8 mouse cellular contexts compared by ENCODE assay signal in the genomic region with DNA sequence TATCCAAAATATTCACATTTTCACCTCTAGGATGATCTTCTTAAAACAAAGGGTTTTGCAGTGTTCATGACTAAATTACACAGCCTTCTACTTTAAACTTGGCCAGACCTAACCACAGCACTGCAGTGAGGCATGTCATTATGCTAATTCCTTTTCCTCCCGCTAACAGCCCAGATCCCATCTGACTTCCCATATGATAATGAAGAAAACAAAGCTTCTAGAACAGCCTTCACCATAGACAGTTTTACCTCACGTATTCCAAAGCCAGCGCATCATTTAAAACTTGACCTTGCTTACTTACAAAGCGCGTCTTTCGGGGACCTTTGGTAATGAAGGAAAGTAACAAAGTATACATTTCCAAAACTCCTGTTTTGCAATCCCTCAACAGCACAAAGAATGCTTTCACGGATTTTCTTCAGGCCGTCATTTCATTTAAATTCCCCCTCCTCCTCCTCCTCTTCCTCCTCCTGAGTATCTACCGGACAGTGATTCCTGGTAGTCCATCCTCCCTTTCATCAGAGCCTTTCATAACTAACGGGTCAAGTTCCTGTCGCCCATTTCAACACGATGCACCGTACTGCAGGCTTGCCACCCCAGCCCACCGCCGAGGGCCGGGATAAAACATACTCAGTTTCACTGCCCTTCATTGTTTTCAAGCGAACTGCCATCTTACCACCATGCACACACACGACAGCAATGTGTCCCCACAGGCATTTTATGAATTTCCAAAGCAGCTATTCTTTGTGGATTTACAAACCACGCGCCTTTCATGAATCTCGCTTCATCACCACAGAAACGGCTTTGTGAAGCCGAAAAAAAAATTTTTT. TPM values are rescaled to one million over a fixed set of nuclear protein-coding genes. Genes with fewer than 3 reads are reported as not detected.
DNase-seq lines count a peak whose midpoint lies in the region; ATAC-seq and TF ChIP-seq lines count a peak whose summit lies in the region.

No protein-coding gene starts in this region.

- H3K4me1 ChIP-seq in kidney, adult 2 months (ENCODE audit: control insufficient read depth, insufficient read depth, low read length): peaks cover 17% of the 10 kb centered on the region
- peaks cover 52% of the 10 kb centered on the region for H3K4me1 ChIP-seq in forebrain, embryonic 13.5 days
- H3K4me1 ChIP-seq in limb, embryonic 14.5 days (ENCODE audit: control insufficient read depth, insufficient read depth, low read length): peaks cover 26% of the 10 kb centered on the region
- peaks cover 43% of the 10 kb centered on the region for H3K4me1 ChIP-seq in neural tube, embryonic 15.5 days

- TF ChIP-seq POLR2A in kidney, adult 2 months (IDR thresholded peaks at IDR 0.05; ENCODE audit: low read depth, low read length): no peak
- no peak for TF ChIP-seq POLR2A in limb, embryonic 14.5 days (IDR thresholded peaks at IDR 0.05; ENCODE audit: borderline replicate concordance, extremely low read depth, insufficient read depth, insufficient read length)

- H3K36me3 ChIP-seq in kidney, adult 2 months (ENCODE audit: control insufficient read depth, insufficient read depth, low read length): no peaks in the 10 kb centered on the region
- peaks cover 22% of the 10 kb centered on the region for H3K36me3 ChIP-seq in forebrain, embryonic 13.5 days (ENCODE audit: poor library complexity, severe bottlenecking)
- 0 out of 2 replicates have a peak, but pooled peaks cover 2% of the 10 kb centered on the region for H3K36me3 ChIP-seq in limb, embryonic 14.5 days (ENCODE audit: control insufficient read depth, insufficient read depth, low read length)
- H3K36me3 ChIP-seq in neural tube, embryonic 15.5 days: peaks cover 6% of the 10 kb centered on the region; the same call in 1 of the 2 replicates

- 8% methylated on average over 23 of the region's 23 CpGs for WGBS in kidney, adult 2 months
- under 1% methylated on average over 23 of the region's 23 CpGs for WGBS in forebrain, embryonic 13.5 days
- WGBS in limb, embryonic 14.5 days: 3% methylated on average over 23 of the region's 23 CpGs
- WGBS in neural tube, embryonic 15.5 days: 2% methylated on average over 23 of the region's 23 CpGs

- peak; percentile 45; the same call in 1 of the 2 replicates for ATAC-seq in forebrain, embryonic 13.5 days
- no peak for ATAC-seq in limb, embryonic 14.5 days (ENCODE audit: low FRiP score, low read depth)
- ATAC-seq in neural tube, embryonic 15.5 days (ENCODE audit: low FRiP score): no peak

- no peaks in the 10 kb centered on the region for H3K27me3 ChIP-seq in kidney, adult 2 months (replicated peaks; ENCODE audit: control insufficient read depth, insufficient read depth, low read length)
- H3K27me3 ChIP-seq in forebrain, embryonic 13.5 days: no peaks in the 10 kb centered on the region
- no peaks in the 10 kb centered on the region for H3K27me3 ChIP-seq in limb, embryonic 14.5 days (ENCODE audit: control insufficient read depth, insufficient read depth, low read length)
- H3K27me3 ChIP-seq in neural tube, embryonic 15.5 days (replicated peaks): no peaks in the 10 kb centered on the region

- H3K4me3 ChIP-seq in kidney, adult 2 months (ENCODE audit: insufficient read depth, low read depth, low read length): peak overlapping the region; percentile 55
- peak overlapping the region; percentile 91 for H3K4me3 ChIP-seq in forebrain, embryonic 13.5 days
- H3K4me3 ChIP-seq in limb, embryonic 14.5 days (replicated peaks; ENCODE audit: low read length): peak overlapping the region; percentile 97
- peak overlapping the region; percentile 82 for H3K4me3 ChIP-seq in neural tube, embryonic 15.5 days (replicated peaks)

- H3K9ac ChIP-seq in forebrain, embryonic 13.5 days: peak overlapping the region; percentile 99
- peak overlapping the region; percentile 99 for H3K9ac ChIP-seq in limb, embryonic 14.5 days (ENCODE audit: low read depth, low read length, severe bottlenecking)
- H3K9ac ChIP-seq in neural tube, embryonic 15.5 days (replicated peaks): peak overlapping the region; percentile 99

- peaks cover 13% of the 10 kb centered on the region for H3K9me3 ChIP-seq in forebrain, embryonic 13.5 days (replicated peaks)
- H3K9me3 ChIP-seq in limb, embryonic 14.5 days (ENCODE audit: control insufficient read depth, low read length): peaks cover 6% of the 10 kb centered on the region
- no peaks in the 10 kb centered on the region for H3K9me3 ChIP-seq in neural tube, embryonic 15.5 days (replicated peaks)

- H3K4me2 ChIP-seq in forebrain, embryonic 13.5 days: peak overlapping the region; percentile 90
- peak overlapping the region; percentile 83 for H3K4me2 ChIP-seq in limb, embryonic 14.5 days (replicated peaks; ENCODE audit: low read depth, low read length, severe bottlenecking)
- peak overlapping the region; percentile 78 for H3K4me2 ChIP-seq in neural tube, embryonic 15.5 days

- no peak for DNase-seq in kidney, adult 2 months
- no peak for DNase-seq in kidney, postnatal 25 days
- peak; percentile 55 for DNase-seq in Muller cell, postnatal 12 days (ENCODE audit: inconsistent ontology term)
- no peak for DNase-seq in limb, embryonic 14.5 days (ENCODE audit: low spot score)
- no peak for DNase-seq in left cerebral cortex, adult 8-10 months (ENCODE audit: low spot score in 2 of 2)
- DNase-seq in layer of hippocampus, postnatal 10 days (ENCODE audit: low spot score in 2 of 2): no peak

- H3K27ac ChIP-seq in kidney, adult 2 months (ENCODE audit: insufficient read depth, low read depth, low read length): no peak overlapping the region
- peak overlapping the region; percentile 98 for H3K27ac ChIP-seq in forebrain, embryonic 13.5 days
- peak overlapping the region; percentile 96 for H3K27ac ChIP-seq in limb, embryonic 14.5 days (replicated peaks; ENCODE audit: low read depth, low read length)
- H3K27ac ChIP-seq in neural tube, embryonic 15.5 days (replicated peaks): peak overlapping the region; percentile 99

- TF ChIP-seq CTCF in kidney, adult 2 months (conservative IDR thresholded peaks at IDR 0.05; ENCODE audit: insufficient read depth, insufficient read length, low read depth, low read length): no peak

RNA-seq across cellular contexts. Expression of gene Nudt3, which starts 1.4 kb away (rescaled TPM):
- 61.4 and 69.9 TPM in 2 replicates for polyA plus RNA-seq in kidney, adult 2 months (2012; rRNA removed)
- polyA plus RNA-seq in forebrain, embryonic 13.5 days (2015; fragmentation: Nextera tagmentation; extraction: Ambion mirVana): 191 and 196 TPM in 2 replicates
- polyA plus RNA-seq in limb, embryonic 14.5 days (2012; rRNA removed): 116 and 121 TPM in 2 replicates
- polyA plus RNA-seq in limb, embryonic 14.5 days (2014; fragmentation: Nextera tagmentation; extraction: Ambion mirVana): 35.7 and 36.8 TPM in 2 replicates
- 229 and 253 TPM in 2 replicates for polyA plus RNA-seq in neural tube, embryonic 15.5 days (2015; fragmentation: Nextera tagmentation; extraction: Ambion mirVana)
- 100 to 1,000 TPM; 583 to 634 (median 585) TPM for total RNA-seq in left cerebral cortex, adult 8-10 months (2022)
- 100 to 1,000 TPM; 473 to 520 TPM for total RNA-seq in layer of hippocampus, postnatal 10 days (2021)

RNA-seq across cellular contexts. Expression of gene RPS10-NUDT3, which starts 13.1 kb away (rescaled TPM):
- not detected in 2 replicates for polyA plus RNA-seq in kidney, adult 2 months (2012; rRNA removed)
- not detected in 2 replicates for polyA plus RNA-seq in forebrain, embryonic 13.5 days (2015; fragmentation: Nextera tagmentation; extraction: Ambion mirVana)
- 0.11 TPM in 1 of 2 replicates, not detected in the other for polyA plus RNA-seq in limb, embryonic 14.5 days (2012; rRNA removed)
- not detected in 2 replicates for polyA plus RNA-seq in limb, embryonic 14.5 days (2014; fragmentation: Nextera tagmentation; extraction: Ambion mirVana)
- not detected in 2 replicates for polyA plus RNA-seq in neural tube, embryonic 15.5 days (2015; fragmentation: Nextera tagmentation; extraction: Ambion mirVana)
- 1 to 10 TPM in 1 of 4 experiments, not detected in 3; 2.0 TPM for total RNA-seq in left cerebral cortex, adult 8-10 months (2022)
- total RNA-seq in layer of hippocampus, postnatal 10 days (2021): 1 to 10 TPM in 1 of 2 experiments, not detected in 1; 2.1 TPM

RNA-seq across cellular contexts. Expression of gene Rps10, which starts 14.6 kb away (rescaled TPM):
- polyA plus RNA-seq in kidney, adult 2 months (2012; rRNA removed): 814 and 927 TPM in 2 replicates
- 659 and 777 TPM in 2 replicates for polyA plus RNA-seq in forebrain, embryonic 13.5 days (2015; fragmentation: Nextera tagmentation; extraction: Ambion mirVana)
- polyA plus RNA-seq in limb, embryonic 14.5 days (2012; rRNA removed): 1,839 and 1,928 TPM in 2 replicates
- polyA plus RNA-seq in limb, embryonic 14.5 days (2014; fragmentation: Nextera tagmentation; extraction: Ambion mirVana): 1,149 and 1,160 TPM in 2 replicates
- polyA plus RNA-seq in neural tube, embryonic 15.5 days (2015; fragmentation: Nextera tagmentation; extraction: Ambion mirVana): 483 and 558 TPM in 2 replicates
- 100 to 1,000 TPM; 424 to 529 (median 492) TPM for total RNA-seq in left cerebral cortex, adult 8-10 months (2022)
- total RNA-seq in layer of hippocampus, postnatal 10 days (2021): 100 to 1,000 TPM; 516 to 558 TPM

RNA-seq across cellular contexts. Expression of gene Pacsin1, which starts 33.4 kb away (rescaled TPM):
- polyA plus RNA-seq in kidney, adult 2 months (2012; rRNA removed): 0.58 and 1.3 TPM in 2 replicates
- 14.8 and 18.2 TPM in 2 replicates for polyA plus RNA-seq in forebrain, embryonic 13.5 days (2015; fragmentation: Nextera tagmentation; extraction: Ambion mirVana)
- polyA plus RNA-seq in limb, embryonic 14.5 days (2012; rRNA removed): 2.4 and 3.3 TPM in 2 replicates
- polyA plus RNA-seq in limb, embryonic 14.5 days (2014; fragmentation: Nextera tagmentation; extraction: Ambion mirVana): 3.3 and 4.5 TPM in 2 replicates
- 62.6 and 66.7 TPM in 2 replicates for polyA plus RNA-seq in neural tube, embryonic 15.5 days (2015; fragmentation: Nextera tagmentation; extraction: Ambion mirVana)
- 100 to 1,000 TPM; 377 to 404 (median 391) TPM for total RNA-seq in left cerebral cortex, adult 8-10 months (2022)
- 100 to 1,000 TPM; 180 to 190 TPM for total RNA-seq in layer of hippocampus, postnatal 10 days (2021)

RNA-seq across cellular contexts. Expression of gene AI413582, which starts 56.4 kb away (rescaled TPM):
- 41.7 and 55.7 TPM in 2 replicates for polyA plus RNA-seq in kidney, adult 2 months (2012; rRNA removed)
- 22.2 and 25.2 TPM in 2 replicates for polyA plus RNA-seq in forebrain, embryonic 13.5 days (2015; fragmentation: Nextera tagmentation; extraction: Ambion mirVana)
- 24.1 and 28.0 TPM in 2 replicates for polyA plus RNA-seq in limb, embryonic 14.5 days (2012; rRNA removed)
- polyA plus RNA-seq in limb, embryonic 14.5 days (2014; fragmentation: Nextera tagmentation; extraction: Ambion mirVana): 31.4 and 31.9 TPM in 2 replicates
- polyA plus RNA-seq in neural tube, embryonic 15.5 days (2015; fragmentation: Nextera tagmentation; extraction: Ambion mirVana): 70.8 and 74.9 TPM in 2 replicates
- 10 to 100 TPM; 61.5 to 87.6 (median 74.4) TPM for total RNA-seq in left cerebral cortex, adult 8-10 months (2022)
- total RNA-seq in layer of hippocampus, postnatal 10 days (2021): 10 to 100 TPM; 61.4 to 72.2 TPM
